Mouse (Mus musculus): ENCODE data around the gene Ppil4. TPM values are rescaled to one million over a fixed set of nuclear protein-coding genes. Genes with fewer than 3 reads are reported as not detected.
A peak's percentile ranks its signal among the peaks of the same experiment; 100 is the strongest.
"Not testable (repeated sequence)": the region's sequence is repeated elsewhere in the genome, so short reads cannot be mapped to it uniquely, and the experiment has no call there.

Gene Ppil4
- polyA plus RNA-seq (2014; fragmentation: Nextera tagmentation; extraction: Ambion mirVana) = 47.2 and 49.6 TPM in 2 replicates

DNA sequence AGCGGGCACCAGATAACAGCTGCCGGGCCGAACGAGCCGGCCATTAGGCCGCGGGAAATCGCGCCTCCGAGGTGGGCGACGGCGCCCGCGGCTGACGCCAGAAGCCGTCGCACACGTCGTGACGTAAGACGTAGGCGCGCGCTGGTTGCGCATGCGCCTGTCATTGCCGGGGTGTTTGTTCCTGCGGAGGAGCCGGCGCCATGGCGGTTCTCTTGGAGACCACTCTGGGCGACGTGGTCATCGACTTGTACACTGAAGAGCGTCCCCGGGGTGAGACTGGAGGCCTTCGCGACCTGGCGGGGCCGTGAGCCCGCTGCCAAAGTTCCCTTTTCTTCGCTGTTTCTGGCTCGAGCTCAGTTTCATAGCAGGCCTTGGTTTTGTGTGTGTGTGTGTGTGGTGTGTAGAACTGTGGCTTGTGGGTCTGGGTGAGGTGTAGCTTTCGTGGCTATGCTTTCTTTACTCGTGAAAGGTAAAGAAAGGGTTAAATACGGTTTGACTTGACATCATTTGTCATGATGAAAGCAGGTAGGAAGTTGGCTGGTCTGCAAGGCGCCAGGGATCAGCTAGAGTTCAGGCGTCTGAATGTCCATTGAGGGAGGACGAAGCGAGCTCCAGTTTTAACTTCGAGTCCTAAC lies at the start of gene Ppil4, which contains the start of gene Ginm1:
TSS of gene Ppil4 (plus strand) at position 141 of the 635 bp plus-strand sequence.
TSS of gene Ginm1 (minus strand) at position 74 of the 635 bp plus-strand sequence.
- H3K4me3 ChIP-seq (ENCODE audit: low read depth, low read length) = peak within 1 kb of the TSS; percentile 71
- ATAC-seq (replicated peaks; ENCODE audit: low FRiP score) (peak; percentile 94), DNase-seq (ENCODE audit: low spot score) (peak; percentile 94)
- H3K4me2 ChIP-seq (ENCODE audit: low read depth, low read length, severe bottlenecking) = peak within 1 kb of the TSS; percentile 79
- 1% methylated on average over 52 of the region's 52 CpGs for WGBS
- no peak within 1 kb of the TSS for H3K27ac ChIP-seq (ENCODE audit: low read depth, low read length)
- H3K9me3 ChIP-seq (ENCODE audit: control insufficient read depth, low read length) = no peaks in the 10 kb centered on the region
- H3K27me3 ChIP-seq (ENCODE audit: control insufficient read depth, insufficient read depth, low read length) = no peaks in the 10 kb centered on the region
- H3K9ac ChIP-seq (ENCODE audit: low read length) = peak within 1 kb of the TSS; percentile 63
- H3K4me1 ChIP-seq (replicated peaks; ENCODE audit: control insufficient read depth, insufficient read depth, low read length) = peaks cover 8% of the 10 kb centered on the region
- H3K36me3 ChIP-seq (ENCODE audit: control insufficient read depth, insufficient read depth, low read length) = peaks cover 6% of the 10 kb centered on the region; the same call in 1 of the 2 replicates

DNA sequence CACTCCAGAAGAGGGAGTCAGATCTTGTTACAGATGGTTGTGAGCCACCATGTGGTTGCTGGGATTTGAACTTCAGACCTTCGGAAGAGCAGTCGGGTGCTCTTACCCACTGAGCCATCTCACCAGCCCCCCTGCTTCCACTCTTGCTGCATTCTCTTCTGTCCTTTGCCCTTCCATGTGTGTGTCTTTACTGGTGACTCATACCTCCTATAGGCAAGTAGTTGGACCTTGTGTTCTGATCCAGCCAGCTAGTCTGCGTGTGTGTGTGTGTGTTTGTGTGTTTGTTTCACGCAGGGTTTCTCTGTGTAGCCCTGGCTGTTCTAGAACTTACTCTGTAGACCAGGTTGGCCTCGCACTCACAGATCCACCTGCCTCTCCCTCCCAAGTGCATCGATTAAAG lies 47.2 kb upstream of the Ppil4 start:
- H3K27ac ChIP-seq (ENCODE audit: low read depth, low read length); ATAC-seq (replicated peaks; ENCODE audit: low FRiP score); H3K4me1 ChIP-seq (replicated peaks; ENCODE audit: control insufficient read depth, insufficient read depth, low read length); H3K4me3 ChIP-seq (ENCODE audit: low read depth, low read length); H3K27me3 ChIP-seq (ENCODE audit: control insufficient read depth, insufficient read depth, low read length); H3K9me3 ChIP-seq (ENCODE audit: control insufficient read depth, low read length); H3K4me2 ChIP-seq (ENCODE audit: low read depth, low read length, severe bottlenecking); H3K36me3 ChIP-seq (ENCODE audit: control insufficient read depth, insufficient read depth, low read length); H3K9ac ChIP-seq (ENCODE audit: low read length); DNase-seq (ENCODE audit: low spot score): not testable (repeated sequence)
- 92% methylated on average over 6 of the region's 6 CpGs for WGBS

DNA sequence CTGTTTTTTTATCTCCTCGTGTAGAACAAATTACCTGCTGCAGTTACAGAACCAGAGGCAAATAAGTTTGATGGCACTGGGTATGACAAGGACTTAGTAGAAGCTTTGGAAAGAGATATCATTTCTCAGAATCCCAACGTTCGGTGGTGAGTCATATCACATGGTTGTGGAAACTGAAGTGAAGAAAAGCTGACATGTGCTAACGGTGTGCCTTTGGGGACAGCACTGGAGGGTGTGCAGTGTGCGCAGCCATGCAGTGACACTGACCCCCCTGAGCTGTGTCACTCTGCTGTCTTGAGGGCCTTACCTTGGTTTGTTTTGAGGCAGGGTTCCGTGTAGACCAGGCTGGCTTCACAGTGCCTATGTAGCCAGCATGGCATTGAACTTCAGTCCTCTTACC lies 43.9 kb upstream of the Ppil4 start:
- no peak for ATAC-seq (replicated peaks; ENCODE audit: low FRiP score)
- Histone ChIP-seq H3K27me3 (ENCODE audit: control insufficient read depth, insufficient read depth, low read length) (no peaks in the 10 kb centered on the region), H3K9ac (ENCODE audit: low read length) (no peak overlapping the region), H3K4me3 (ENCODE audit: low read depth, low read length) (no peak overlapping the region), H3K27ac (ENCODE audit: low read depth, low read length) (no peak overlapping the region), H3K4me1 (replicated peaks; ENCODE audit: control insufficient read depth, insufficient read depth, low read length) (no peaks in the 10 kb centered on the region), H3K36me3 (ENCODE audit: control insufficient read depth, insufficient read depth, low read length) (no peaks in the 10 kb centered on the region; the same call in 1 of the 2 replicates), H3K9me3 (ENCODE audit: control insufficient read depth, low read length) (no peaks in the 10 kb centered on the region), H3K4me2 (ENCODE audit: low read depth, low read length, severe bottlenecking) (no peak overlapping the region)
- WGBS = 94% methylated on average over 6 of the region's 6 CpGs
- no peak for DNase-seq (ENCODE audit: low spot score)

DNA sequence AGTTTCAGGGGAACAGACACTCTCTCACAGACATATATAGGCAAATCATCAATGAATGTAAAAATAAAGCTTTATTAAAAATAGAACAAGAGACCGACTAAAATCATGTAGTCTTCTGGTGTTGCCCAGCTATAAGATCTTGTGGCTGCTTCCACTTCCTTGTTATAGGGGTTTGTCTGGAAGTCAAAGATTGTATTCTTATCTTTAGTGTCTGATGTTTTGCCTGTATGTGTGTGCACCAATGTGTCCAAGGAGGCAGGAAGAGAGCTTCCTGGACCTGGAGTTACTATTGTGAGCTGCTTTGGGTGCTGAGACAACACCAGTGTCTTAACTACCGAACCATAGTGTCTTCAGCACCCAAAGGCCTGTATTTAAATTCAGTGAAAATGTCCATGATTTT lies 35.1 kb upstream of the Ppil4 start:
- Histone ChIP-seq H3K27me3 (ENCODE audit: control insufficient read depth, insufficient read depth, low read length) (no peaks in the 10 kb centered on the region), H3K9ac (ENCODE audit: low read length) (no peak overlapping the region), H3K27ac (ENCODE audit: low read depth, low read length) (no peak overlapping the region), H3K9me3 (ENCODE audit: control insufficient read depth, low read length) (no peaks in the 10 kb centered on the region), H3K4me2 (ENCODE audit: low read depth, low read length, severe bottlenecking) (no peak overlapping the region), H3K36me3 (ENCODE audit: control insufficient read depth, insufficient read depth, low read length) (peaks cover 5% of the 10 kb centered on the region; the same call in 1 of the 2 replicates), H3K4me1 (replicated peaks; ENCODE audit: control insufficient read depth, insufficient read depth, low read length) (no peaks in the 10 kb centered on the region), H3K4me3 (ENCODE audit: low read depth, low read length) (no peak overlapping the region)
- DNase-seq (ENCODE audit: low spot score) (no peak), ATAC-seq (replicated peaks; ENCODE audit: low FRiP score) (no peak)
- 95% methylated on average over 2 of the region's 2 CpGs for WGBS

- no peaks in the 10 kb centered on the region for H3K27me3 ChIP-seq (ENCODE audit: control insufficient read depth, insufficient read depth, low read length)
- WGBS = 88% methylated on average over 4 of the region's 4 CpGs
- DNase-seq (ENCODE audit: low spot score) (no peak), ATAC-seq (replicated peaks; ENCODE audit: low FRiP score) (no peak)
- no peaks in the 10 kb centered on the region for H3K4me1 ChIP-seq (replicated peaks; ENCODE audit: control insufficient read depth, insufficient read depth, low read length)
- H3K9me3 ChIP-seq (ENCODE audit: control insufficient read depth, low read length) = no peaks in the 10 kb centered on the region
- no peak overlapping the region for H3K27ac ChIP-seq (ENCODE audit: low read depth, low read length)
- H3K9ac ChIP-seq (ENCODE audit: low read length) = no peak overlapping the region
- no peak overlapping the region for H3K4me3 ChIP-seq (ENCODE audit: low read depth, low read length)
- H3K36me3 ChIP-seq (ENCODE audit: control insufficient read depth, insufficient read depth, low read length) = peaks cover 5% of the 10 kb centered on the region
- H3K4me2 ChIP-seq (ENCODE audit: low read depth, low read length, severe bottlenecking) = no peak overlapping the region
These were observed 20.3 kb upstream of the Ppil4 start for GRCm38 (mm10) chr10:7772346-7772745.

DNA sequence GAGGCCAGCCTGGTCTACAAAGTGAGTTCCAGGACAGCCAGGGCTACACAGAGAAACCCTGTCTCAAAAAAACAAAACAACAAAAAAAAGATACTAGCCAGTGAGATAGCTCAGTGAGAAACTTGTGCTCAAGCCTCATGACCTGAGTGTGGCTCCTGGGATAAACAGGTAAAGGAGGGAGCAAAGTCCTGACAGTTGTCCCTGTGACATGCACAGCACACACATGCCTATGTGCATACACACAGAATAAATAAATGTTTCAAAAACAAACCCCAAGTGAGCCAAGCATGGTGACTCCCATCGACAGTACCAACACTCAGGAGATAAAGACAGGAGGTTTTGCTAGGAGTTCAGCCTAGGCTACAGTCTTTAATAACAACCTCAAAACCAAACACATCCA lies 19.9 kb upstream of the Ppil4 start:
- Histone ChIP-seq H3K9ac (ENCODE audit: low read length) (no peak overlapping the region), H3K4me1 (replicated peaks; ENCODE audit: control insufficient read depth, insufficient read depth, low read length) (no peaks in the 10 kb centered on the region), H3K36me3 (ENCODE audit: control insufficient read depth, insufficient read depth, low read length) (peaks cover 5% of the 10 kb centered on the region; the same call in 1 of the 2 replicates), H3K9me3 (ENCODE audit: control insufficient read depth, low read length) (no peaks in the 10 kb centered on the region), H3K27me3 (ENCODE audit: control insufficient read depth, insufficient read depth, low read length) (no peaks in the 10 kb centered on the region), H3K4me3 (ENCODE audit: low read depth, low read length) (no peak overlapping the region), H3K4me2 (ENCODE audit: low read depth, low read length, severe bottlenecking) (no peak overlapping the region), H3K27ac (ENCODE audit: low read depth, low read length) (no peak overlapping the region)
- ATAC-seq (replicated peaks; ENCODE audit: low FRiP score) (no peak), DNase-seq (ENCODE audit: low spot score) (no peak)
- WGBS = 93% methylated on average over 1 of the region's 1 CpGs

DNA sequence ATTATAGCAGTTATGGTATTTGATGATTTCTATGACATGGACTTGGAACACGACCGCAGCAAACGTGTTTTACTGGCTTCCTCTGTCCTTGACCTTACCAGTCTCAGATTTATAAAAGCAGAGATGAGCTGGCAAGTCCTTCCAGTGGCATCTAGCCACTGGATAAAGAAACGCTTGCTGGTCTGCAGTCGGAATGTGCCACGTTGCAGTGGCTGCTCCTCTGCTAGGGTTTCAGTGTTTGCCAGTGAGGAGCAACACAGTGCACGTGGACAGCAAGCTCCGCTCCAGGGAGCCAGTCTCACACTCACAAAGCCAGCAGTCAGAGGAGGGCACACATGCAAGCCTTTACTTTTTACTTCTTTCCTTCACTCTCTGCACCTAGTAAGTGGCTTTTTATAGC lies 17.3 kb upstream of the Ppil4 start:
- Histone ChIP-seq H3K4me1 (replicated peaks; ENCODE audit: control insufficient read depth, insufficient read depth, low read length) (no peaks in the 10 kb centered on the region), H3K4me2 (ENCODE audit: low read depth, low read length, severe bottlenecking) (no peak overlapping the region), H3K27ac (ENCODE audit: low read depth, low read length) (no peak overlapping the region), H3K27me3 (ENCODE audit: control insufficient read depth, insufficient read depth, low read length) (no peaks in the 10 kb centered on the region), H3K9me3 (ENCODE audit: control insufficient read depth, low read length) (no peaks in the 10 kb centered on the region), H3K4me3 (ENCODE audit: low read depth, low read length) (no peak overlapping the region), H3K9ac (ENCODE audit: low read length) (no peak overlapping the region), H3K36me3 (ENCODE audit: control insufficient read depth, insufficient read depth, low read length) (peaks cover 2% of the 10 kb centered on the region; the same call in 1 of the 2 replicates)
- ATAC-seq (replicated peaks; ENCODE audit: low FRiP score) (no peak), DNase-seq (ENCODE audit: low spot score) (no peak)
- 93% methylated on average over 8 of the region's 8 CpGs for WGBS

DNA sequence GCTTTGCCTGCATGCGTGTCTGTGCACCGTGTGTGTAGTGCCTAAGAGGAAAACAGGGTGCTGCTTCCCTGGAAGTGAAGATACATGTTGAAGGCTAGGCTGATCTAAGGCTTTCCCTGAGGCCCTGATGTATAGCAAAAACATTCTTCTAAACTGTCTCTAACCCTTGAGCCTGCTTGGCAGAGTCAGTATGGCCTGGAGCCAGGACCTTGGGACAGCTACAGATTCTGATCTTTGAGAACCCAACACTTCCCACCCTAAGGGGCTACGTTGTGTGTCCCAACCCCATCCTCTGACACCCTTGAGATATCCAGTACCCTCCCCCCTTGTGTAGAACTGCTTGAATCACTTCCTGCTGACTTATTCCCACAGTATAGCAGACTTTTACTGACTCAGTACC lies 14.3 kb upstream of the Ppil4 start:
- ATAC-seq (replicated peaks; ENCODE audit: low FRiP score) (no peak), DNase-seq (ENCODE audit: low spot score) (no peak)
- Histone ChIP-seq H3K9me3 (ENCODE audit: control insufficient read depth, low read length) (no peaks in the 10 kb centered on the region), H3K27ac (ENCODE audit: low read depth, low read length) (no peak overlapping the region), H3K4me3 (ENCODE audit: low read depth, low read length) (no peak overlapping the region), H3K27me3 (ENCODE audit: control insufficient read depth, insufficient read depth, low read length) (no peaks in the 10 kb centered on the region), H3K36me3 (ENCODE audit: control insufficient read depth, insufficient read depth, low read length) (no peaks in the 10 kb centered on the region; the same call in 1 of the 2 replicates), H3K4me1 (replicated peaks; ENCODE audit: control insufficient read depth, insufficient read depth, low read length) (no peaks in the 10 kb centered on the region), H3K4me2 (ENCODE audit: low read depth, low read length, severe bottlenecking) (no peak overlapping the region), H3K9ac (ENCODE audit: low read length) (no peak overlapping the region)
- WGBS = 93% methylated on average over 3 of the region's 3 CpGs

- H3K4me2 ChIP-seq (ENCODE audit: low read depth, low read length, severe bottlenecking) = peak overlapping the region; percentile 70
- peak overlapping the region; percentile 84 for H3K9ac ChIP-seq (ENCODE audit: low read length)
- DNase-seq (ENCODE audit: low spot score) = no peak
- peak overlapping the region; percentile 95 for H3K4me3 ChIP-seq (ENCODE audit: low read depth, low read length)
- WGBS = 22% methylated on average over 7 of the region's 7 CpGs
- no peaks in the 10 kb centered on the region for H3K27me3 ChIP-seq (ENCODE audit: control insufficient read depth, insufficient read depth, low read length)
- H3K9me3 ChIP-seq (ENCODE audit: control insufficient read depth, low read length) = no peaks in the 10 kb centered on the region
- no peaks in the 10 kb centered on the region for H3K36me3 ChIP-seq (ENCODE audit: control insufficient read depth, insufficient read depth, low read length)
- no peaks in the 10 kb centered on the region for H3K4me1 ChIP-seq (replicated peaks; ENCODE audit: control insufficient read depth, insufficient read depth, low read length)
- no peak overlapping the region for H3K27ac ChIP-seq (ENCODE audit: low read depth, low read length)
- no peak for ATAC-seq (replicated peaks; ENCODE audit: low FRiP score)
These were observed 12.9 kb upstream of the Ppil4 start for GRCm38 (mm10) chr10:7779751-7780237.
